Mouse (Mus musculus) CH12.LX (cell line): Measurements from ENCODE around the gene Ppp1r3c.

Experiments used
- CTCF ChIP-seq, 2 experiments: IDR thresholded peaks in 1 of 2; conservative IDR thresholded peaks in 1 of 2; 2 replicates each; pipeline ENCODE4 v1.5.1; 2011 to 2012; ENCODE audit warnings: low read depth in 2 of 2, low read length in 2 of 2, improper control_type of control experiment in 1 of 2, inconsistent platforms in 1 of 2, mild to moderate bottlenecking in 1 of 2, moderate library complexity in 1 of 2
- ELF1 ChIP-seq: IDR thresholded peaks from 2 replicates; pipeline ENCODE4 v1.6.1; 2014; ENCODE audit warnings: low read depth, mild to moderate bottlenecking, inconsistent platforms, low read length, improper control_type of control experiment
- HCFC1 ChIP-seq: IDR thresholded peaks from 2 replicates; pipeline ENCODE4 v1.6.1; 2012; ENCODE audit warnings: low read depth, mild to moderate bottlenecking, inconsistent platforms, low read length, improper control_type of control experiment
- MAX ChIP-seq: IDR thresholded peaks from 2 replicates; pipeline ENCODE4 v1.6.1; 2011; ENCODE audit warnings: low read length, improper control_type of control experiment
- ZC3H11A ChIP-seq: IDR thresholded peaks from 2 replicates; pipeline ENCODE4 v1.6.1; 2012; ENCODE audit warnings: low read depth, mild to moderate bottlenecking, inconsistent platforms, low read length, improper control_type of control experiment

GRCm38 (mm10) chr19:36783179-36783578 is 46.7 kb upstream of the Ppp1r3c start:
- TF ChIP-seq CTCF (conservative IDR thresholded peaks at IDR 0.05 in 1 of 2, IDR thresholded peaks at IDR 0.05 in 1 of 2; ENCODE audit: low read depth in 2 of 2, low read length in 2 of 2) (no peak), ZC3H11A (no peak), HCFC1 (no peak), ELF1 (no peak), MAX (no peak)
